Mouse (Mus musculus): ENCODE results near the gene Cep112. TPM values are rescaled to one million over a fixed set of nuclear protein-coding genes. Genes with fewer than 3 reads are reported as not detected.

Gene Cep112
- polyA plus RNA-seq, 1 experiment from 2014 or later, result 12.7 TPM

- Histone ChIP-seq H3K27me3 (replicated peaks; ENCODE audit: control insufficient read depth, insufficient read depth, low read length) (no peaks in the 10 kb centered on the region), H3K27ac (ENCODE audit: low read depth, low read length) (no peak overlapping the region), H3K36me3 (ENCODE audit: control insufficient read depth, insufficient read depth, low read length) (no peaks in the 10 kb centered on the region), H3K9ac (ENCODE audit: low read depth, low read length) (no peak overlapping the region), H3K4me3 (ENCODE audit: low read length) (no peak overlapping the region), H3K9me3 (ENCODE audit: control insufficient read depth, low read length) (no peaks in the 10 kb centered on the region), H3K4me1 (ENCODE audit: control insufficient read depth, insufficient read depth, low read depth, low read length) (peaks cover 22% of the 10 kb centered on the region), H3K4me2 (ENCODE audit: low read length) (no peak overlapping the region)
- WGBS, result 34% methylated on average over 10 of the region's 10 CpGs
- no peak for ATAC-seq
Measured at GRCm38 (mm10) chr11:108893855-108894510, 469.0 kb downstream of the Cep112 start.

GRCm38 (mm10) chr11:108897034-108897433, 472.0 kb downstream of the Cep112 start:
- Histone ChIP-seq H3K27me3 (replicated peaks; ENCODE audit: control insufficient read depth, insufficient read depth, low read length) (no peaks in the 10 kb centered on the region), H3K4me2 (ENCODE audit: low read length) (no peak overlapping the region), H3K36me3 (ENCODE audit: control insufficient read depth, insufficient read depth, low read length) (no peaks in the 10 kb centered on the region), H3K4me1 (ENCODE audit: control insufficient read depth, insufficient read depth, low read depth, low read length) (peaks cover 4% of the 10 kb centered on the region), H3K27ac (ENCODE audit: low read depth, low read length) (no peak overlapping the region), H3K4me3 (ENCODE audit: low read length) (no peak overlapping the region), H3K9ac (ENCODE audit: low read depth, low read length) (no peak overlapping the region), H3K9me3 (ENCODE audit: control insufficient read depth, low read length) (no peaks in the 10 kb centered on the region)
- WGBS, result 80% methylated on average over 4 of the region's 4 CpGs
- no peak for ATAC-seq

- H3K4me1 ChIP-seq (ENCODE audit: control insufficient read depth, insufficient read depth, low read depth, low read length), result peaks cover 4% of the 10 kb centered on the region; the same call in 1 of the 2 replicates
Measured at GRCm38 (mm10) chr11:108898063-108898462, 473.1 kb downstream of the Cep112 start.

GRCm38 (mm10) chr11:108898483-108898882, 473.5 kb downstream of the Cep112 start:
- no peaks in the 10 kb centered on the region for H3K27me3 ChIP-seq (replicated peaks; ENCODE audit: control insufficient read depth, insufficient read depth, low read length)
- H3K4me2 ChIP-seq (ENCODE audit: low read length), result no peak overlapping the region
- H3K4me3 ChIP-seq (ENCODE audit: low read length), result no peak overlapping the region
- ATAC-seq, result no peak
- H3K36me3 ChIP-seq (ENCODE audit: control insufficient read depth, insufficient read depth, low read length), result no peaks in the 10 kb centered on the region
- H3K9me3 ChIP-seq (ENCODE audit: control insufficient read depth, low read length), result no peaks in the 10 kb centered on the region
- no peak overlapping the region for H3K27ac ChIP-seq (ENCODE audit: low read depth, low read length)
- peaks cover 4% of the 10 kb centered on the region; the same call in 1 of the 2 replicates for H3K4me1 ChIP-seq (ENCODE audit: control insufficient read depth, insufficient read depth, low read depth, low read length)
- WGBS, result 80% methylated on average over 6 of the region's 6 CpGs
- no peak overlapping the region for H3K9ac ChIP-seq (ENCODE audit: low read depth, low read length)

More at GRCm38 (mm10) chr11:108898063-108898462, 473.1 kb downstream of the Cep112 start:
- ATAC-seq, result no peak
- no peaks in the 10 kb centered on the region for H3K36me3 ChIP-seq (ENCODE audit: control insufficient read depth, insufficient read depth, low read length)
- H3K4me2 ChIP-seq (ENCODE audit: low read length), result no peak overlapping the region
- H3K27me3 ChIP-seq (replicated peaks; ENCODE audit: control insufficient read depth, insufficient read depth, low read length), result no peaks in the 10 kb centered on the region
- H3K27ac ChIP-seq (ENCODE audit: low read depth, low read length), result no peak overlapping the region
- no peaks in the 10 kb centered on the region for H3K9me3 ChIP-seq (ENCODE audit: control insufficient read depth, low read length)
- H3K9ac ChIP-seq (ENCODE audit: low read depth, low read length), result no peak overlapping the region
- WGBS, result 79% methylated on average over 9 of the region's 9 CpGs
- H3K4me3 ChIP-seq (ENCODE audit: low read length), result no peak overlapping the region

GRCm38 (mm10) chr11:108900718-108901488, 475.9 kb downstream of the Cep112 start:
- Histone ChIP-seq H3K9ac (ENCODE audit: low read depth, low read length) (no peak overlapping the region), H3K9me3 (ENCODE audit: control insufficient read depth, low read length) (no peaks in the 10 kb centered on the region), H3K36me3 (ENCODE audit: control insufficient read depth, insufficient read depth, low read length) (no peaks in the 10 kb centered on the region), H3K4me3 (ENCODE audit: low read length) (no peak overlapping the region), H3K4me2 (ENCODE audit: low read length) (no peak overlapping the region), H3K27me3 (replicated peaks; ENCODE audit: control insufficient read depth, insufficient read depth, low read length) (no peaks in the 10 kb centered on the region), H3K27ac (ENCODE audit: low read depth, low read length) (peak overlapping the region; percentile 54; the same call in 1 of the 2 replicates), H3K4me1 (ENCODE audit: control insufficient read depth, insufficient read depth, low read depth, low read length) (peaks cover 4% of the 10 kb centered on the region; the same call in 1 of the 2 replicates)
- ATAC-seq, result peak; percentile 75; the same call in 1 of the 2 replicates
- WGBS, result 64% methylated on average over 9 of the region's 10 CpGs

GRCm38 (mm10) chr11:108901670-108902069, 476.7 kb downstream of the Cep112 start:
- ATAC-seq, result peak; percentile 82
- no peaks in the 10 kb centered on the region for H3K36me3 ChIP-seq (ENCODE audit: control insufficient read depth, insufficient read depth, low read length)
- WGBS, result 57% methylated on average over 7 of the region's 7 CpGs
- H3K4me2 ChIP-seq (ENCODE audit: low read length), result no peak overlapping the region
- H3K27me3 ChIP-seq (replicated peaks; ENCODE audit: control insufficient read depth, insufficient read depth, low read length), result no peaks in the 10 kb centered on the region
- H3K4me1 ChIP-seq (ENCODE audit: control insufficient read depth, insufficient read depth, low read depth, low read length), result peaks cover 4% of the 10 kb centered on the region; the same call in 1 of the 2 replicates
- no peak overlapping the region for H3K9ac ChIP-seq (ENCODE audit: low read depth, low read length)
- H3K27ac ChIP-seq (ENCODE audit: low read depth, low read length), result no peak overlapping the region; the same call in 1 of the 2 replicates
- H3K9me3 ChIP-seq (ENCODE audit: control insufficient read depth, low read length), result no peaks in the 10 kb centered on the region
- no peak overlapping the region for H3K4me3 ChIP-seq (ENCODE audit: low read length)

DNA sequence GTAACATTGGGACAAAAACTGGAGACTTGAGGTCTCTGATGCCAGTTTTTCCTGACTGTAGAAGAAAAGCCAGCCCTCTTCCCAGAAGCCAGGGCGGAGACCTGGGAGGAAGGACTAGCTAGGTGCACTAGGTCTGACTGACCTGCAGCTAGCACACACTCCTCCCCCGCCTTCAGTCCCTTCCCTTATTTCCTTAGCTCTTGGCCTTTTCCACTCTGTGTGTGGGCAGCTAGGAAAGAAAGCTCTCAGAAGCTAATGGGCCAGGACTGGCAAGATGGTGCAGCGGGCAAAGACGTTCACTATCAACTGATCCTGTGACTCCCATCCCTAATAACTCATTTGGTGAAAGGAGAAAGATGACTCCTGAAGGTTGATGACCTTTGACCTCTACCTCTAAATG, 477.3 kb downstream of the Cep112 start:
- Histone ChIP-seq H3K4me1 (ENCODE audit: control insufficient read depth, insufficient read depth, low read depth, low read length) (peaks cover 4% of the 10 kb centered on the region; the same call in 1 of the 2 replicates), H3K9ac (ENCODE audit: low read depth, low read length) (no peak overlapping the region), H3K36me3 (ENCODE audit: control insufficient read depth, insufficient read depth, low read length) (no peaks in the 10 kb centered on the region), H3K27me3 (replicated peaks; ENCODE audit: control insufficient read depth, insufficient read depth, low read length) (no peaks in the 10 kb centered on the region), H3K27ac (ENCODE audit: low read depth, low read length) (no peak overlapping the region), H3K4me2 (ENCODE audit: low read length) (no peak overlapping the region), H3K4me3 (ENCODE audit: low read length) (no peak overlapping the region), H3K9me3 (ENCODE audit: control insufficient read depth, low read length) (no peaks in the 10 kb centered on the region)
- WGBS, result 83% methylated on average over 4 of the region's 4 CpGs
- ATAC-seq, result no peak

- no peak for ATAC-seq
- Histone ChIP-seq H3K27ac (ENCODE audit: low read depth, low read length) (no peak overlapping the region), H3K27me3 (replicated peaks; ENCODE audit: control insufficient read depth, insufficient read depth, low read length) (no peaks in the 10 kb centered on the region)
Measured at GRCm38 (mm10) chr11:108906590-108907254, 481.7 kb downstream of the Cep112 start.

More at GRCm38 (mm10) chr11:108906590-108907254, 481.7 kb downstream of the Cep112 start:
- Histone ChIP-seq H3K4me1 (ENCODE audit: control insufficient read depth, insufficient read depth, low read depth, low read length) (no peaks in the 10 kb centered on the region; the same call in 1 of the 2 replicates), H3K9ac (ENCODE audit: low read depth, low read length) (no peak overlapping the region), H3K36me3 (ENCODE audit: control insufficient read depth, insufficient read depth, low read length) (no peaks in the 10 kb centered on the region), H3K9me3 (ENCODE audit: control insufficient read depth, low read length) (no peaks in the 10 kb centered on the region), H3K4me3 (ENCODE audit: low read length) (no peak overlapping the region), H3K4me2 (ENCODE audit: low read length) (no peak overlapping the region)
- 78% methylated on average over 7 of the region's 7 CpGs for WGBS
